Mouse (Mus musculus): ENCODE data around the gene Ano8. TPM values are rescaled to one million over a fixed set of nuclear protein-coding genes. Genes with fewer than 3 reads are reported as not detected.

Gene Ano8
- polyA plus RNA-seq, 1 experiment: 7.1 TPM

DNA sequence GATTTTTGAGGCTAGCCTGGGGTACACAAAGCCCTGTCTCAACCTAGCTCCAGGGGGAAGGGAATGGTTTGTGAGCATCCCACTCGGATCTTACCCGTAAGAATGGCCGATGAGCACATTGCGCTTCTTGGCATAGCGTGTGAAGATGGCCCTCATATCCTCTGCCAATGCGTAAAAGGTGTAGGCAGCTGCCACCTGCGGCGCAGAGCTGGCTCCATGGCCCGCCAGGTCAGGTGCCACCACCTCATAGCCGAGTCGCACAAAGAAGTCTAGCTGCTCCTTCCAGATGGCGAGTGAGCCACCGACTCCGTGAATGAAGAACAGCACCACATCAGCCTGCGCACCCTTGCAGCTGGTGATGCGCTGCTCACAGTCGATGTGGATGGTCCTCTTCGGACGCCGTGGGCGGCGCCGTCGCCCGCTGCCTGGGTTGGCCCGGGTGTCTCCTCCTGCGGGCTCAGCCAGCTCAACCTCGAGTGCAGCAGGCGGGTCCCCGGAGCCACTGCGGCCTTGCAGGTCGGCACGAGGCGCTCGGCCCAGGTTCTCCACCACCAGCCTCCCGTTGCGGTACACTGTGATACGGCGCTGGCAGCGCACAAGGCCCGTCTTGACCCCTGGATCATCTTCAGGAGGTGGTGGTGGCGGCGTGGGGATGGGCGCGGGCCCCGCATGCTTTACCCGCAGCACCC is 24.5 kb downstream of the Ano8 start:
- Histone ChIP-seq H3K36me3 (ENCODE audit: control insufficient read depth, insufficient read depth, low read length, poor library complexity, severe bottlenecking) (peaks cover 2% of the 10 kb centered on the region; the same call in 1 of the 2 replicates), H3K27ac (ENCODE audit: insufficient read depth, low read length) (no peak overlapping the region), H3K27me3 (ENCODE audit: control insufficient read depth, insufficient read depth, low read length, poor library complexity, severe bottlenecking) (0 out of 2 replicates have a peak, but pooled peaks cover 2% of the 10 kb centered on the region), H3K4me1 (ENCODE audit: control insufficient read depth, insufficient read depth, low read length) (peaks cover 7% of the 10 kb centered on the region), H3K4me3 (ENCODE audit: low read depth, low read length) (peak overlapping the region; percentile 46), H3K9ac (ENCODE audit: low read depth, poor library complexity, severe bottlenecking) (peak overlapping the region; percentile 25), H3K9me3 (replicated peaks; ENCODE audit: control insufficient read depth, insufficient read depth, low read length, poor library complexity, severe bottlenecking) (no peaks in the 10 kb centered on the region)
- TF ChIP-seq POLR2A (IDR thresholded peaks at IDR 0.05; ENCODE audit: insufficient read depth, low read length) (no peak), EP300 (IDR thresholded peaks at IDR 0.05; ENCODE audit: insufficient read depth, low read depth, low read length) (no peak), CTCF (IDR thresholded peaks at IDR 0.05; ENCODE audit: low read depth, low read length) (no peak)

DNA sequence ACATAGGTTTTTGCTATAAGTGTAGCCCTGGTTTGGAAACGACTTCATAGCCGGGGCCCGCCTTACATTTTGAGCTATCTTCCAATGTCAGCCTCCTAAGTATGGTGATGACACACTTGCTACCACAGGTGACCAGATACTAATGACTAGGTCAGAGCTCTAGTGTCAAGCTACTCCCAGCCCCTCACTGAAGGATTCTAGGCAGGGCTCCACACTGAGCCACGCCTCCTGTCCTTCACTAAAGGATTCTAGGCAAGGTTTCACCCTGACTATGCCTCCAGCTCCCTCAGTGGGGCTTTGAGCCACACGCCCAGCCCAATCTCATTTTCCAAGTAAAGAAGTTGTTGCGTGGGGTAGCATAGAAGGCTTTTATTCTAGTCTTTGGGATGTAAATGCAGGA is 25.0 kb downstream of the Ano8 start:
- Histone ChIP-seq H3K27me3 (ENCODE audit: control insufficient read depth, insufficient read depth, low read length, poor library complexity, severe bottlenecking) (0 out of 2 replicates have a peak, but pooled peaks cover 2% of the 10 kb centered on the region), H3K9ac (ENCODE audit: low read depth, poor library complexity, severe bottlenecking) (no peak overlapping the region), H3K9me3 (replicated peaks; ENCODE audit: control insufficient read depth, insufficient read depth, low read length, poor library complexity, severe bottlenecking) (no peaks in the 10 kb centered on the region), H3K36me3 (ENCODE audit: control insufficient read depth, insufficient read depth, low read length, poor library complexity, severe bottlenecking) (no peaks in the 10 kb centered on the region; the same call in 1 of the 2 replicates), H3K4me1 (ENCODE audit: control insufficient read depth, insufficient read depth, low read length) (peaks cover 7% of the 10 kb centered on the region), H3K4me3 (ENCODE audit: low read depth, low read length) (no peak overlapping the region), H3K27ac (ENCODE audit: insufficient read depth, low read length) (no peak overlapping the region)
- TF ChIP-seq CTCF (IDR thresholded peaks at IDR 0.05; ENCODE audit: low read depth, low read length) (no peak), POLR2A (IDR thresholded peaks at IDR 0.05; ENCODE audit: insufficient read depth, low read length) (no peak), EP300 (IDR thresholded peaks at IDR 0.05; ENCODE audit: insufficient read depth, low read depth, low read length) (no peak)

DNA sequence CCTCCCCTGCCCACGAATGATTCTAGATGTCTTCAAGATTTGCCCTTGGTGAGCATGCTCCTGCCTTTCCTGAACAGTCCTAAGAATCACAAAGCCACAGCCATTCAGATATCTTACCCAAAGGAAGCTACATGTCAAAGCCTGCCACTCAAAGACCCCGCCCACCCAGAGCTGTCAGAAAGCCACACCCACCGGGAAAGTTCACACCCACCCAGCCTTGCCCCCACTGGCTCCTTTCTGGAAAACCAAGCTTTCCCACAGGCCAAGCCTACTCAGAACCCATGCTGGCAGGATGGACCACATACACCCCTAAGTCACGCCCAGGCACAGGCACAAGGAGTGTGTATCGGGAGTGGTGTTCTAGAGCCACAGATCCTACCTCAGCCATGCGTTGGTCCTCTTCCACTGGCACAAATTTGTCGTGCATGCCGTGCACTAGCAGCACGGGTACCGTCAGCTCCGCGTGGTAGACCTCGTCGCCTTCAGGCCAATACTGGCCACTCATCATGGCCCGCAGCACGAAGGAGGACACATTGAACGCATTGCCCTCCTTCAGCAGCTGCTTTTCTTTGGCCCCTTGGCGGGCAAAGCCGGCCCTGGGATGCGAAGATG is 28.0 kb downstream of the Ano8 start:
- Histone ChIP-seq H3K4me3 (ENCODE audit: low read depth, low read length) (peak overlapping the region; percentile 19), H3K27me3 (ENCODE audit: control insufficient read depth, insufficient read depth, low read length, poor library complexity, severe bottlenecking) (0 out of 2 replicates have a peak, but pooled peaks cover 2% of the 10 kb centered on the region), H3K9ac (ENCODE audit: low read depth, poor library complexity, severe bottlenecking) (no peak overlapping the region), H3K4me1 (ENCODE audit: control insufficient read depth, insufficient read depth, low read length) (peaks cover 8% of the 10 kb centered on the region), H3K27ac (ENCODE audit: insufficient read depth, low read length) (no peak overlapping the region), H3K36me3 (ENCODE audit: control insufficient read depth, insufficient read depth, low read length, poor library complexity, severe bottlenecking) (no peaks in the 10 kb centered on the region), H3K9me3 (replicated peaks; ENCODE audit: control insufficient read depth, insufficient read depth, low read length, poor library complexity, severe bottlenecking) (no peaks in the 10 kb centered on the region)
- TF ChIP-seq POLR2A (IDR thresholded peaks at IDR 0.05; ENCODE audit: insufficient read depth, low read length) (no peak), EP300 (IDR thresholded peaks at IDR 0.05; ENCODE audit: insufficient read depth, low read depth, low read length) (no peak), CTCF (IDR thresholded peaks at IDR 0.05; ENCODE audit: low read depth, low read length) (no peak)

DNA sequence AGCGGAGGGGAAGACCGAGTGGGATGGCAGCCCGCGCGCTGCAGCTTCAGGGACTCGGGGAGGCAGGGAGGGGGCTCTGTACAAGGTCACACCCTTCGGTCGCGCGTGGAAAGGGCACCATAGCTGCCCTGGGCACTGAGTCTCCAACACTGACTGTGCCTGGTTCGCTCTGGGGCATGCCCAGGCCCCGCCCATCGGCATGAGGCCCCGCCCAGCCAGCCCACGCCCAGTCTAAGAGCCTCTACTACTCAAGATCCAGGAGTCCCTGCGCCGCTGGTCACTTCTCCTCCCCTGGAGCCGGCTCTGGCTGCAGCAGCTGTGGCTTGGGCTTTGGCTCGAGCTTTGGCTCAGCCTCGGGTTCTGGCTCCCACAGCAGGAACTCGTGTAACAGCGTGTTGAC is 28.9 kb downstream of the Ano8 start:
- H3K4me3 ChIP-seq (ENCODE audit: low read depth, low read length): peak overlapping the region; percentile 12; the same call in 1 of the 2 replicates
- TF ChIP-seq EP300 (IDR thresholded peaks at IDR 0.05; ENCODE audit: insufficient read depth, low read depth, low read length): no peak
- no peak for TF ChIP-seq POLR2A (IDR thresholded peaks at IDR 0.05; ENCODE audit: insufficient read depth, low read length)
- no peaks in the 10 kb centered on the region for H3K36me3 ChIP-seq (ENCODE audit: control insufficient read depth, insufficient read depth, low read length, poor library complexity, severe bottlenecking)
- peaks cover 8% of the 10 kb centered on the region for H3K4me1 ChIP-seq (ENCODE audit: control insufficient read depth, insufficient read depth, low read length)
- H3K9me3 ChIP-seq (replicated peaks; ENCODE audit: control insufficient read depth, insufficient read depth, low read length, poor library complexity, severe bottlenecking): no peaks in the 10 kb centered on the region
- no peaks in the 10 kb centered on the region for H3K27me3 ChIP-seq (ENCODE audit: control insufficient read depth, insufficient read depth, low read length, poor library complexity, severe bottlenecking)
- no peak overlapping the region for H3K9ac ChIP-seq (ENCODE audit: low read depth, poor library complexity, severe bottlenecking)
- no peak overlapping the region for H3K27ac ChIP-seq (ENCODE audit: insufficient read depth, low read length)

DNA sequence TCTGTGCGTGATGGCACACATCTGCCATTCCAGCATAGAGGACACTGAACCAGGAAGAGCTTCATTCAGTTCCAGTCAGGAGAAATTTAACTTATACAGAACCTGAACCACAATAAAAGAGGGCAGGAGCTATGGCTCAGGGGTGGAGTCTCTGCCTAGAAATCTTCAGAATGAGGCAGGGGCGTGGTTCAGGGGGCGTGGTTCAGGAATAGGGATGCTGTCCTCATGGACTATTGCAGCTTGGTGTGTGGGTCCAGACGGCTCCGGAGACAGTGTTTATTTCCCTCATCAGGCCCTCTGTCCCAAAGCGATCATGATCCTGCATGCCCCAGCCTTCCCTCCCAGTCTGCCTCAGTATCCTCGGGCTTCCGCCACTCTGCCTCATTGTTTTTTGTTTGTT is 31.1 kb downstream of the Ano8 start:
- no peak for TF ChIP-seq CTCF (IDR thresholded peaks at IDR 0.05; ENCODE audit: low read depth, low read length)
- no peak for TF ChIP-seq POLR2A (IDR thresholded peaks at IDR 0.05; ENCODE audit: insufficient read depth, low read length)
- no peak for TF ChIP-seq EP300 (IDR thresholded peaks at IDR 0.05; ENCODE audit: insufficient read depth, low read depth, low read length)
- H3K4me1 ChIP-seq (ENCODE audit: control insufficient read depth, insufficient read depth, low read length): peaks cover 8% of the 10 kb centered on the region
- H3K27me3 ChIP-seq (ENCODE audit: control insufficient read depth, insufficient read depth, low read length, poor library complexity, severe bottlenecking): no peaks in the 10 kb centered on the region
- peaks cover 4% of the 10 kb centered on the region; the same call in 1 of the 2 replicates for H3K9me3 ChIP-seq (replicated peaks; ENCODE audit: control insufficient read depth, insufficient read depth, low read length, poor library complexity, severe bottlenecking)
- H3K9ac ChIP-seq (ENCODE audit: low read depth, poor library complexity, severe bottlenecking): no peak overlapping the region
- no peak overlapping the region for H3K4me3 ChIP-seq (ENCODE audit: low read depth, low read length)
- H3K27ac ChIP-seq (ENCODE audit: insufficient read depth, low read length): no peak overlapping the region
- no peaks in the 10 kb centered on the region for H3K36me3 ChIP-seq (ENCODE audit: control insufficient read depth, insufficient read depth, low read length, poor library complexity, severe bottlenecking)

DNA sequence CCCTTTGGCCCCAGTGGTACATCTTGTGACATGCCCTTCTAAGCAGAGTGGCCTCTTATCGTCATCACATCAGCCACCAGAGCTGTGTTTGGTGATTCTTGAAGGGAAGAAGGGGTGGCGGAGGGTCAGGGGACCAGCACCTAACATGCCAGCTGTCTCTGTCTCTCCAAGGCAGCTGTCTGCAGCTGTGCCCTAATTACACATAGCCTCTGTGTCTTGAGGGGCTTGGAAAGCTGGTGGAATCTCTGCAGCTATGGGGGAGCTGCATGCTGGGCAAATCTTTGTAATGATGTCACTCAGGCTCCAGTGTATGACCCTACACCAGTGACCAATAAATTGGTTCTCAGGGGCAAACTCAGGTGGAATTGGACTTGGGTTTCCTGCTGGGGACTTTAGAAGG is 33.1 kb downstream of the Ano8 start:
- TF ChIP-seq CTCF (IDR thresholded peaks at IDR 0.05; ENCODE audit: low read depth, low read length) (no peak), EP300 (IDR thresholded peaks at IDR 0.05; ENCODE audit: insufficient read depth, low read depth, low read length) (no peak), POLR2A (IDR thresholded peaks at IDR 0.05; ENCODE audit: insufficient read depth, low read length) (no peak)
- H3K27ac ChIP-seq (ENCODE audit: insufficient read depth, low read length): no peak overlapping the region

More for the DNA sequence above, 33.1 kb downstream of the Ano8 start:
- no peak overlapping the region for H3K9ac ChIP-seq (ENCODE audit: low read depth, poor library complexity, severe bottlenecking)
- H3K9me3 ChIP-seq (replicated peaks; ENCODE audit: control insufficient read depth, insufficient read depth, low read length, poor library complexity, severe bottlenecking): peaks cover 22% of the 10 kb centered on the region
- H3K4me1 ChIP-seq (ENCODE audit: control insufficient read depth, insufficient read depth, low read length): peaks cover 5% of the 10 kb centered on the region
- no peaks in the 10 kb centered on the region for H3K27me3 ChIP-seq (ENCODE audit: control insufficient read depth, insufficient read depth, low read length, poor library complexity, severe bottlenecking)
- no peaks in the 10 kb centered on the region for H3K36me3 ChIP-seq (ENCODE audit: control insufficient read depth, insufficient read depth, low read length, poor library complexity, severe bottlenecking)
- H3K4me3 ChIP-seq (ENCODE audit: low read depth, low read length): no peak overlapping the region
